Mouse (Mus musculus) hematopoietic stem cell, adult 5-6 weeks (primary cell): ENCODE data around the gene Numbl. TPM values are rescaled to one million over a fixed set of nuclear protein-coding genes. Genes with fewer than 3 reads are reported as not detected.
"Not testable (repeated sequence)": the region's sequence is repeated elsewhere in the genome, so short reads cannot be mapped to it uniquely, and the experiment has no call there.

Source experiments
- ATAC-seq, 2 experiments: fragments of 125-278 bp in 1 of 2; replicated peaks in 1 of 2; 2 replicates each; pipeline ENCODE4 v1.8.0; 2016 to 2017; ENCODE audit warnings: inconsistent platforms in 2 of 2, mild to moderate bottlenecking in 2 of 2, moderate number of reproducible peaks in 2 of 2, low read depth in 1 of 2, moderate TSS enrichment in 1 of 2; ENCODE audit not compliant: low FRiP score in 2 of 2, poor library complexity in 2 of 2, severe bottlenecking in 2 of 2, insufficient read depth in 1 of 2, low TSS enrichment in 1 of 2
- total RNA-seq: library from RNA; stranded (forward); fragments of 172-1452, 232-1000 nt; gene quantifications from 2 replicates; pipeline ENCODE4 v1.2.3, GENCODE M21; 2017

Gene Numbl
- total RNA-seq, 1 experiment from 2014 or later = 1.6 TPM

DNA sequence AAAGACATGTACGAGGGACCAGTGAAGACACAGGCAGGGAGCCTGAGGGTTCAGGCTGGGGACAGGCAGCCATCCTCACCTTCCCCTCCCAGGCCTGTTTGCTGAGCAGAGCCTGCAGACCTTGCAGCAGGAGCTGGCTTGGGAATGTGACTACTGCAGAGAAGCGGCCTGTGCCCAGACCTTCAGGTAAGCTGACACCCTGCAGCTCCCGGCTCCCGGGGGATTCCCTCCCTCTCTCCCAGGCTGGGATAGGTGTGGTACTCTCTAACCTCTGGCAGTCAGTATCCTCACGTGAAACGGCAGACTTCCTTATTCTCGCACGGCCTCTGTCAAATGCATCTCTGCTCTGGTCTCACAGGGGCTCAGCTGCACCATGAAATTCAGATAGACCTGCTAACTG is 15.0 kb upstream of the Numbl start:
- no peak for ATAC-seq

DNA sequence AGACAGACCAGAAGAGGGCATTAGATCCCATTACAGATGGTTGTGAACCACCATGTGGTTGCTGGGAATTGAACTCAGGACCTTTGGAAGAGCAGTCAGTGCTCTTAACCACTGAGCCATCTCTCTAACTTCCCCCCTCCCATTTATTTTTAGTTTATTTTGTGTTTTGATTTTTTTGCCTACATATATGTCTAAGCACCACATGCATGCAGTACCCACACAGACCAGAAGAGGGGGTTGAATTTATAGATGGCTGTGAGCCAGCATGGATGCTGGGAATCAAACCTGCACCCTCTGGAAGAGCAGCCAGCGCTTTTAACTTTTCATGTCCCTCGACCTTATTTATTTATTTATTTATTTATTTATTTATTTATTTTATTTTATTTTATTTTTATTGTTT is 14.1 kb upstream of the Numbl start:
- ATAC-seq = not testable (repeated sequence)

DNA sequence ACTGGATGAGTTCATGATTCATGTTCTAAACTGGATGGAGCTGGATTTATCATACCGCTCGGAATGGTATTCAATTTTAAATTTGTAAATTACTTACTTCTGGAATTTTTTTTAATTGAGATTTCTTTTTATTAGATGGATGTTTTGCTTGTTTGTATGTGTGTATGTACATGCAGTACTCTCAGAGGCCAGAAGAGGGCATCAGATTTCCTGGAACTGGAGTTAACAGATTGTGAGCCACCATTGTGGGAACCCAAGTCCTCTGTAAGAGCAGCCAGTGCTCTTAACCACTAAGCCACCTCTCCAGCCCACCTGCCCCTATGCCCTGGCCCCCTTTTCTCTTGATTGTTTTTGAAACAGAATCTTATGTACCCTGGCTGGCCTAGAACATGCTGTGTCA is 9.1 kb upstream of the Numbl start:
- no peak; a peak in 1 of 4 replicates for ATAC-seq

DNA sequence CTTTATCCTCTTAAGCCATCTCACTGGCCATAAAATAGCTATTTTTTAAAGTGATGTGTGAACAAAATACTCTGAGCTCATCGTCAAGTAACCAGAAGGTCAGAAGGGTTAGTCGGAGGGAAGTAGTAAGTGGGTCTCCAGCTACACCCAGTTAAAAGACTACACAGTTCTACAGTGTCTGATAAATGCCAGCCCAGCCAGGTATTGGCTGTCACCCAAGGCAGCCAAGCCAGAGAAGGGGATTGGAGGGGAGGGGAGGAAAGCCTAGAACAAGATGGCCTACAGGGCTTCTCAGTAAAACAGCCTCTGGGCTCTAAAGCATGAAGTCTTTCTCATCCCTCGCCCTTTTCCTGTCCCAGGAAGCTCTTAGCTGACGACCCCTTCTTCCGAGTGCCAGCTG is 8.3 kb upstream of the Numbl start:
- no peak for ATAC-seq

DNA sequence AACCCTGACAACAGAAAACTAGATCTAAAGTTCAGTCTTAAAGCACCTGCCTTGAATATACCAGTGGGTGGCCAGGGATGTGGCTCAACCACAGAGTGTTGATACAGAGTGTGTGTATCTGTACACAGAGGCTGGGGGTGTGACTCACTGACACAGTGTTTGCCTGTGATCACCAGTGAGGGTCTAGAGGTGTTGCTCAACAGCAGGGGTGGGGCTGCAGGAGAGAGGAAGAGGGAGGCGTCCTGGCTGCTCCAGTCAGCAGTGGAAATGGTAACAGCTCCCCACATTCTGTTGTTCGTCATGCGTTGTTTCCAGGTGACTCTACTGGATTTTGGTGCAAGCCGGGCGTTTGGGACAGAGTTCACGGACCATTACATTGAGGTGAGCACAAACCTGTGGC is 6.3 kb upstream of the Numbl start:
- ATAC-seq = peak in 1 of 2 experiments; percentile 23; a peak in 1 of 4 replicates

DNA sequence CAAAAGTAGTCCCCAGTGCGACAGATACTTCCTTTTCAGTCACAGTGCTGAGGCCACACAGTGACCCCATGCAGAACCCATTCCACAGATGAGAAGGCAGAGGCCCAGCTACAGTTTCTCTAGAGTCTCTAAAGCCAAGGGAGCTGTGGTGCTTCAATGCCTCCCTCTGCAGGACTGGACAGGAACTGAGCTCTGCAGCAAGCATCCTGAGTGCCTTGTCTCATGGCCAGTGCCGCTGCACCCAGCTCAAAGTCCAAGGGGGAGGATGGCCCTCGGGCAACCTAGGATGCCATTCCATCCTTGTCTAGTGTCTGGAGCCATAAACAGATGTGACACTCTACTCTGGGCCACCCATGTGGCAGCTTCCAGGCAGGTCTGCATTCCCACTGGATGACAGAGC is 2.5 kb upstream of the Numbl start:
- ATAC-seq = no peak

DNA sequence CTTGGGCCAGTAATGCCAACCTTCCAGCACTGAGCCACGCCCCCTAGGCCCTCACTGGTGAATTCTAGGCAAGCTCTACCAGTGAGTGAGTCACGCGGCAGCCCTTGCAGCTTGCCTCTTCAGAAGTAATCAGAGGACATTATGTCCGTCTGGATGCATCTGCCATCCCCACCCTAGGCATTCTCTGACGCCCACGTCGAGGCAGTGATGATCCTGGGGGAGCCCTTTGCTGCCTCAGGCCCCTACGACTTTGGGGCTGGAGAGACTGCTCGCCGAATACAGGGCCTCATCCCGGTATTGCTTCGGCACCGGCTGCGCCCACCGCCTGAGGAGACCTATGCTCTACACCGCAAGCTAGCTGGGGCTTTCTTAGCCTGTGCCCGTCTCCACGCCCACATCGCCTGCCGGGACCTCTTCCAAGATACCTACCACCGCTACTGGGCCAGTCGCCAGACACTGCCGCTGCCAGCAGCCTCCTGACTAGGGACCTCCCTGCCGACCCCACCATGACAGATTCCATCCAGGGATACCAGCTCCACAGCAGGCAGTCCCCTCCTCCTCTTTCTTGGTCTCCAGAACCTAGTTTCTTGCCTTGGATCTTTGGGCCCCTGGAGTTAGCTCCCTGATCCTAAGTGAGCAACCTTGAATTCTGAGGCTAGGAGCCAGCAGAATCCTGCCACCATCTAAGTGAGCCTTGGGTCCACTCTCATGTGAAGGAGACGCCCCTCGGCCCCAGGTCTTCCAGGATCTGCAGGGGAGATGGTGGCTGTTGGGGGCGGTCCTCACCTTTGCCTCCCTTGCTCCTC is 984 bp upstream of the Numbl start:
- peak; percentile 50 to 54 for ATAC-seq

DNA sequence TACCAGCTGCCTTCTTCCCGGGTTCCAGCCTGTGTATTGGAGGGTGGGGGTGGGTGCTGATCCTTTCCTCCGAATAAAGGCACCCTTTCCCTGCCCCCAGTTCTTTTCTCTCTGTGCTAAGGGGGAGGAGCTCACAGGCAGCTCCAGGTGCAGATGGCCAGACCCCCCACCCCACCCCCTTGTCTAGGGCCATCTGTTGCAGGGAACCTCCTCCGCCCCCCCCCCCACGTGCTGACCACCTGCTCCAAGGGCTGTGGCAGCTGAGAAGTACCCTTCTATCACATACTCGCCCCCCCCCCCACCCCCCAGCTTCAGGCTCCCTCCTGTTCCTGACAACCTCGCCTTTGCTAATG is 405 bp upstream of the Numbl start:
- no peak for ATAC-seq

DNA sequence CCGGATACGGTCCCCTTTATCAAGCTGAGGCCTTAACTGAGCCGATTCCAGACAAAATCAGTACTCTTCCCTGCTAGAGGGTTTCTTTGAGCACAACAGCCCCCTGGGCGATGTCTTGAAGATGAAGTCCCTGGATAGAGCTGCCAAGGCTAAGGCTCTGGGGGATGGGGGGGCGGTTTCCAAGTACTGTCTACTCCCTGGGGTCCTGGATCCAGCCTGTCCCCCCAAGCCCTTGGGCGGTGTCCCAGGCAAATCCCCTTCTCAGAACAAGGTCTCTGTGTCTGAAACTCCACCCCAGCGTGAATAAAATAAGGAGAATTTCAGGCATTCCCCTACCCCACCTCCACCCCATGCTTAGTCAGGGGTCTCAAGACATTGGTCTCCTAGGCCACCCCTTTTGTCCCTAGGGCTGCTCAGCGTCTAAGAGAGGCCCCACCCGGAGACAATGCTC is 1.1 kb downstream of the Numbl start:
- no peak for ATAC-seq

DNA sequence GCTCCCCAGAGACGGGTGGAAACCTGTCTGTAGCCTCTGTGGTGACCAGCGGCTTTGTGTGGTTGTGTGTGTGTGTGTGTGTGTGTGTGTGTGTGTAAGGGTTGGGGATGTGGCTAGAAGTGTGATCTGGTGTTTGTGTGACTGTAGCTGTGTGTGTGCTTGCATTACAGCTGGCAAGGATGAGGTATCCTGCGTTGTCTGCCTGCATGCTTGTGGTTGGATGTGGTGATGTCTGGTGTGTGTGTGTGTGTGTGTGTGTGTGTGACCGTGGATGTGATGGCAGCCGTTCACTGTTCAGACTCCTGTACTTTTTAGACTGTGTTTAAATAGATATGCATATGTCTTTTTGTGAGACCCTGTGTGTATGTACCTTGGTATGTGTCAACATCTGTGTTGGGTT is 1.5 kb downstream of the Numbl start:
- no peak for ATAC-seq

DNA sequence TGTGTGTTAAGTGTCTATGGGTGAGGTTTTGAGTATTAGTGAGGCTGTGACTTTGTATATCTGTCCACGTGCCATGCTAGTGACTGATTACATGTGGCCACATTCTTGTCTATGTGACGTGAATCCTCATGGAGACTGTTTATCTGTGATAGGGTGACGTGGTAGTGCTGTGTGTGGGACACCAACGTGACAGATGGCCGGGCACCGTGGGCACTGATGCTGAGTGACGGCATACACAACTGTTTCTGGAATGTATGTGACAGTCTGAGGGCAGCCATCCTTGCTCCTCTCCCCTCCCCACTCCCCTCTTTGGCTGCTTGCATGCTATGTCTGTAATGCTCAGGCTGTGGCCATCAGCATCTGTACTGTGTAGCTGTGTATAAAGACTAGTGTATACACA is 2.6 kb downstream of the Numbl start:
- ATAC-seq = no peak

DNA sequence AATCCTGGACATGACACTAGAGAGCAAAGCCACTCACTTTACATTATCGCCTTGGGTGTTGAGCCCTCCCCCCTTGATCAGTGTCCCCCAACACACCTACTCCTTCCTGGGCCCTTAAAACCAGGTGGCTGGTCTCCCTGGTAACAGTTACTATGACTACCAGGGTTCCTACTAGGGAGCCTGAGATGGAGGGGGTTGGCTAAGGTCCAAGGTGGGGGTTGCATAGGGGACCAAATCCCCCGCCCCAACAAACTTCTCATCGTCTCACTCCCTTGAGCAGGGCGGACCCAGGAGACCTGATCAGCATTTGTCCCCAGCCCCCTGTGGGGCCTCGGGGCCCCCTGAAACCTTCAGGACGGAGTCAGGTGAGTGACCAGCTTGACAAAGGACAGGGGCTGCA is 3.7 kb downstream of the Numbl start:
- ATAC-seq = no peak

DNA sequence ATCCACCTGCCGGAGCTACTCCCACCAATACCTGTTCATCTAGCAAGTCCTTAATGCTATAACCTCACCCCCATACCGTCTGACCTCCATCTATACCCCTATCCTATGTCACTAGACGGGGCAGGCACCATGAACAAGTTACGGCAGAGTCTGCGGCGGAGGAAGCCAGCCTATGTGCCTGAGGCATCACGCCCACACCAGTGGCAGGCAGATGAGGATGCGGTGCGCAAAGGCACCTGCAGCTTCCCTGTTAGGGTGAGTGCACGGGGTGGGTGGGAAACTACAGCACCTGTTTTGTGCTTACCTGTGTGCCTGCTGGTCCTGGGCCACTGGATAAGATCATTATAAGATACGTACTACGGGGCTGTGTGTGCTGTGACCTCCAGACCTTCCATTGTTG is 6.5 kb downstream of the Numbl start:
- ATAC-seq = no peak

DNA sequence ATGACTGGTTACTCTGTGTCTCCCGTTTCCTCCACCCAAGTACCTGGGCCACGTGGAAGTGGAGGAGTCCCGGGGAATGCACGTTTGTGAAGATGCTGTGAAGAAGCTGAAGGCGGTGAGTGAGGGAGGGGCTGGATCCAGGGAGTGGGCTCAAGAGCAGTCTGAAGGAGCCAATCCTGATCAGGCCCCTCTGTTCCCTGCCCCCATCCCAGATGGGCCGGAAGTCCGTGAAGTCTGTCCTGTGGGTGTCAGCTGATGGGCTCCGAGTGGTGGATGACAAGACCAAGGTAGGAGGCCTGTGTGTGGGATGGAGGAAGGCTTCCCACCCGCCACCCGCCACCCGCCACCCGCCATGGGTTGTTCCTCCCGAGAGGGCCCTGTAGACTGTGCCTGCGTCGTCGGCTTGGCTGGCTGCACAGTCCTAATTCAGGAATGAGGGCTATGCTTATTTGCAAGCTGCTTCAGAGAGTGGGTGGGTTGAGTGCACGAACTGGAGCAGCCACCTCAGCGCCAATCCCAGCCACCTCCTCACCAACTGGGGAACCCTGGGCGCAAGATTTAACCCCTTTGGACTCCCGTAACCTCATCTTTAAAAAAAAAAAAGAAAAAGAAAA is 8.4 kb downstream of the Numbl start:
- no peak for ATAC-seq

DNA sequence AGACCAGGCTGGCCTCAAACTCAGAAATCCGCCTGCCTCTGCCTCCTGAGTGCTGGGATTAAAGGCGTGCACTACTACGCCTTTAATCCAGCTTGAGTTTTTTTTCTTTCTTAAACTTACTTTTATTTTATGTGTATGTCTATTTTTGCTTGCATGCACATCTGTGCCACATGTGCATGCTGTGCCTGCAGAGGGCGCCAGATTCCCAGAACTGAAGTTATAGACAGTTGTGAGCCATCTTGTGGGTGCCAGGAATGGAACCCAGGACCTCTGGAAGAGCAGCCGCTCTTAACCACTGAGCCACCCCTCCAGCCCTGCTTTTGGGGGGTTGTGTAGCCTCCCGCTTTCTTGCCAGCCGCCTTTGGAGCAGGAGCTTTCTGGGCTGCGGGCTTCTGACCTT is 13.2 kb downstream of the Numbl start:
- ATAC-seq = no peak

DNA sequence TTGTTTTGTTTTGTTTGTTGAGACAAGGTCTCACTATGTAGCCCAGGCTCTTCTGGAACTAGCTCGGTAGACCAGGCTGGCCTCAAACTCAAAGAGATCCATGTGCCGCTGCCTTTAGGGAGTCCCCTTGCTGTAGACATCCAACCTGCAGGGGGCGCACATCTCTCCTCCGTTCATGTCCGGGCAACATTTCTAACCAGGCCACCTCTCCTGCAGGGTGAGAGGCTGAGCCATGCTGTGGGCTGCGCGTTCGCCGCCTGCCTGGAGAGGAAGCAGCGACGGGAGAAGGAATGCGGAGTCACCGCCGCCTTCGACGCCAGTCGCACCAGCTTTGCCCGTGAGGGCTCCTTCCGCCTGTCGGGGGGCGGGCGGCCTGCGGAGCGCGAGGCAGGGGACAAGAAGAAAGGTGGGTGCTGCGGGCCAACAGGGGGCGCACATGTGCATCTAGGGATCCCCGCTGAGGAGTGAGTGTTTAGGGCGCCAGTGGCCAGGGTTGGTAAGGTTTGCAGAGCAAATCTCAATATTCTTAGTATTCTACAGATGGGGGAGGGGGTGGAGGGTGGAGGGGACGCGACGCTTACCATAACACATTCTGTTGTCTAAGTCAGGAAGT is 15.6 kb downstream of the Numbl start:
- ATAC-seq = peak in 1 of 2 experiments; percentile 42; a peak in 1 of 4 replicates

DNA sequence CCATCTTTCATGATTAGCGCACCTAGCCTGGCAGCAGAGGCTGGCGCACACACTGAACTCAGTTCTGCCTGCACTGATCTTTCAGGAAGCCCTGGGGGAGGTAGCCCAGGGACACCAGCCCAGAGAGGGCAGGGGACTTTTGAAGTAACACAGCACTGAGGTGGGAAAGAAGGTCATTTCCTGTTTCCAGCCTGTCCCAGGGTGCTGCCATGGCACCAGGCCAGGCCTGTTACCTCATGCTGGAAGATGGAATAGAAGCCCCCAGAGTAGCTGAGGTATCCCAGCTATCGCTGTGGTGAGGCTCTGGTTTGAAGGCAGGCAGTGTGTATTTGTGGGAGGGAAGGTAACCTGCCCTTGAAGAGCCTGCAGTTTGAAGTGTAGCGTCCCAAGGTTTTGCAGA is 16.7 kb downstream of the Numbl start:
- ATAC-seq = no peak

DNA sequence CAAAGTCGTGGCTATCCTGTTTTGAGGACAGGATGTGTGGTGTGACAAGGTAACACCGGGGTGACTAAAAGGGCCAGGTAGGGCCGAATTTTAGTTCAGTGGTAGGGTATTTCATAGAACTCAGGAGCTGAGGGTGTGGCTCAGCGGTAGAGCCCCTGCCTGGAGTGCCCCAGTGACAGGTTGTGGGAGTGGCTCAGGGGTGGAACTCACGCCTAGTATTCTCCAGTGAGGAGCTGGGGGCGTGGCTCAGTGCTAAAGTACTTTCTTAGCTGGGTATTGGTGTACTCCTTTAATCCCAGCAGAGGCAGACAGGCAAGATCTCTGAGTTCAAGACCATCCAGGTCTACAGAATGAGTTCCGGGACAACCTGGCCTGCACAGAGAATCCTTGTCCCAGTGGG is 17.8 kb downstream of the Numbl start:
- ATAC-seq = no peak

DNA sequence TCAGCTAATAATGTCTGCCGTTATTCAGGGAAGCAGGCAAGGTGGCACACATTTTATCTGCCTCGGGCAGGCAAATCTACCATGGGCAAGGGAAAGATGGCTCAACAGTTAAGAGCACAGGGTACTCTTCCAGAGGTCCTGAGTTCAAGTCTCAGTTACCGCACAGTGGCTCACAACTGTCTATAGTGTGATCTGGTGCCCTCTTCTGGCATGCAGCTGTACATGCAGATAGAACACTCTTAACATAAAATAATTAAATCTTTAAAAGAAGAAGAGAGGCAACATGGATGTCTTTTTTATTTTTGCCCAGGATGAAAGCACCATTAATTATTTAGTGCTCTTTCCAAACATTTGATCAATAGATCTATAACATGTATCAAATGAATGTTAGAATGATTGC is 19.0 kb downstream of the Numbl start:
- no peak for ATAC-seq
